Mouse (Mus musculus) left cerebral cortex, adult 9 months (tissue): ENCODE data around the gene Sertad2.

ENCODE experiments used
- DNase-seq, 2 experiments: peaks; one replicate each; pipeline ENCODE4 v3.0.0; 2022; ENCODE audit warnings: low spot score in 2 of 2

The Sertad2 gene

DNA sequence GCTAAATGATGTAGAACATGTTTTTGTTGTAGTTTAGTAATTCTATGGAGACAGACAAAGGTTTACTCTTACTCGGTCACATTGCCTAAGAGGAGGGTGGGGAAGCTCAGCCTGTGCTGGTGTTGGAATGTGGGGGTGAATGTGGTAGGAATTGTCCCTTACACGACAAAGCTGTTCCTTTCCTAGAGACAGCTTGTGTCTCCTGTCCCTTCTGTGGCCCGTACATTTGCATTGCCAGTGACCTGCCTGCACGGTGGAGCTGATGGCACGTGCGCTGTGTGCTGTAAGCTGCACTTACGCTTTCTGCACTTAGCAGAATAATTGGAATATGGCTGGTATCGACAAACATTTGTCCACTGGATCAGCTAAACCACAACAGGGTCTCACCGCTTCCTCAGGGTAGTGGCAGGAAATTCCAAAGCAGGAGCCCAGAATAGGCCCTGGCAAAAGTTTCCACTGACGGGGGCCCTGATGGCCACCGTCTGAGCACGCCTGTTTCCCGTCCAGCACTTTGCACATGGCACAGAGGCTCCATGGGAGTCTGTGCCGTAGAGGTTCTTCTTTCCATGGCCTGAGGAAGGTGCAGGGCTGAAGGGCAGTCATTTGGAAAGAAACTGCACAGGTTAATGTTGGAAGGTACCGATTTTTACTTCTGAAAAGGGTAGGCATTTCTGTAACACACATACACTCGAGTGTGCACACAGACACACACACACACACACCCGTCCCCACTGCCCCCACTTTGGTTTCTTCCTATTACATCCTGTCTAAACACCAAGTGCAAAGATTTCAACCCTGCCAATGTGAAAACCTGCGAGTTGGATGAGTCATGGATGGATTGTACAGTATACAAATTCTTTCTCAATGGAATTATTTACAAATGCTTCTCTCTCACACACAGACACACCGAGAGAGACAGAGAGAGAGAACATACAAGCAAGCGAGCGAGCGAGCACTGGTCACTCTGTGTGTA is 51.5 kb downstream of the Sertad2 start:
- DNase-seq: no peak

DNA sequence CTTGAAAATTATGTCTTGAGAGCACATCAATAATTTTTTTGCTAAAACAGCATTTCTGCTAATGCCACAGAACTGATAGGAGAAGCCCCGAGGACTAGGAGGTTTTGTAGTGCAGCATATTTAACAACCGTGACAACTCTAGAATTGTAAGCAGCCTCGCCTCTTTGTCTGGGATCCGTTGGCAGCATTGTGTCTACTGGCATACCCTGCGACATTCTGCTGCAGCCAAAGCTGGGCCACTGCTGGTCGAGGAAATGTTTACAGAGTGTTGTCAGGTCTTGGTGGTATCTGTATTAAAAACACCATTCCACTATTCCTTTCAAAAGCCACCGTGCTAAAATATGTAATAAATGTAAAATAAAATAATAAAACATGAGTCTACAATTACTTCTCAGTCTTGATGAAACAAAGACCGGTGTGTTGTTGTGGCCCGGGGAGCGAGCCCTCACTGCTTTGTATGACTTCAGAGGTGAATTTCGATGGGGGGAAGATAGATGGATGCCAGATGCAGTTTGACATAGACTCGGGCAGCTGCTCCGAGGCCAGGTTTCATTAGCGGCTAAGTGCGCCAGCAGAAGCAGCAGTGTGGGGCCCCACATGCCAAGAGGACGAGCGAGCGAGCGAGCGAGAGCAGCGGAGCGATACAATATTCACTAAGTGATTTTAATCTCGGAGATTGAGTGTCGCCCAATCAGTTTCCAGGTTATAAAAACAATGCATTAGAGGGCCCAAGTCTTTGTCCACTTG is 60.2 kb downstream of the Sertad2 start:
- peak in 1 of 2 experiments; percentile 26 for DNase-seq

DNA sequence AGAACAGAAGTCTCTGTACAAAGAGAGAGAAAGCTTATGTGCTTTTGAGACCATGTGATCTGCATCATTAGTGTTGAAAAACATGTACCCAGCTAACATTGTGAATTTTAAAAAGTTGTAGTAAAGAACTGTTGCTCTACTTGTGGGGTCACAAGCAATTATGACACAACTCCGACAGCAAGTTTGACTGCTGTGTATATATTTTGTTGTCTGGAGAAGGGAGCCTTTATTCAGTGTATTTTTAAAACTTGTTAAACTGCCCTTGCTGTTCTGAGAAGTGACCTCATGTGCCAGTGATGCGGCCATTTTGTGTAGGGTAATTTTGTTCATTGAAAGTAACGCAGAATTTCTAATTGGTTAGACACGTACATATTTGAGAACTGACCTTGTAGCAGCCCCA is 61.1 kb downstream of the Sertad2 start:
- DNase-seq: no peak

DNA sequence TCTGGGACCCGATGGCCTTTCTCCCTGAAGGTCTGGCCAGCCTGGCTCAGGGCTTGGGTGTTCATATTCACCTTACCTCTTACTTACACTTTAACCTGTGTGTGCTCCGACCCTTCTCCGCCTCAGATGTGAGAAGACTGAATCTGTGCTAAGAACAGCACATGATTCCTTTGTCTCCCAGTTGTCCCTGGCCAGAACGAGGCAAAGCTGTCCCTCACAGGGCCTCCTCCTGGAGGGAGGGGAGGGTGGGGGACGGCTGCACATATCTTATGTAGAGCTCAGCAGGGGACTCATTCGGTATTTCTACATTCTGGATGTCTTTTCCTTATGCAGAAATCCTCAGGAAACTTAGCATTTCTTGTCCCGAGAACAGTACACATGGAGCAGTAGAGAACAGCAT is 62.6 kb downstream of the Sertad2 start:
- no peak for DNase-seq

- DNase-seq: peak; percentile 19 to 47
Observed at GRCm38 (mm10) chr11:20608442-20608841, 65.4 kb downstream of the Sertad2 start.

- DNase-seq: no peak
Observed at GRCm38 (mm10) chr11:20613223-20613622, 70.2 kb downstream of the Sertad2 start.

DNA sequence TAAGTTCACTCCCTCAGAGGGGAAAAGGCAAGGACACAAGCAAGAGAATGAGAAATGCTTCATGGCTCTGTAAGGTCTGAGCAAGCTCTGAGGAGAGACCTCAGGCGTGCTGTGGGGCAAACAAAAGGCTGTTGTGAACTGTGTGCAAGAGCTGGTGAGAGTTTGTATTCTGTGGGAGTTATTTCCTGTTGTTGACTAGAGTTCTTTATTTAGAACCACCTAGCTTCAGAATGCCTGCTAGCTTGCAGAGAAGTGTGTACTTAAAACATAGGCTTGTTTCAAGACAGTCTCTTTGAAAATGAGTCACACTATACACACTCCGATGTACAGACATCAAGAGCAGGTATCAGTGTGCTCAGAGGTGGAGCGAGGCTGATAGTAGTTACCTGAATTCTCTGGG is 73.0 kb downstream of the Sertad2 start:
- peak in 1 of 2 experiments; percentile 21 for DNase-seq

GRCm38 (mm10) chr11:20627146-20627545 is 84.1 kb downstream of the Sertad2 start:
- no peak for DNase-seq

DNA sequence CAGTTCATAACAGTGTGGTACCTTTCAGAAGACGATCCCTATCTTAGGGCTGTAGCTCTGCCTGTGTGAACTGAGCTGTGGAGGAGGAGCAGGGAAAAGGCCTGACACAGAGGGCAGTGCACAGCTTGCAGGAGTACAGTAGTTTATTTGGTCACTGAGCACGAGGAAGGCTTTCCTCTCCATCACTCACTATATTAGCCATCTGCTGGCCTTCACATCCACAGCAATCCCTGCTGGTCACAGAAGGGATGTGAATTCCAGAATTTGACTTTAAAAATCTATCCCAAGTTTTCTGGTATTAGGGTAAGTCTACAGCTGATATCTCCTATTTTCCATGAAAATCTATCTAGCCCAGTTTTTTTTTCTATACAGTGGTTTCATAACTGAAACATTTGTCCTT is 85.2 kb downstream of the Sertad2 start:
- DNase-seq: no peak

- DNase-seq: no peak
Observed at GRCm38 (mm10) chr11:20629700-20630099, 86.6 kb downstream of the Sertad2 start.

DNA sequence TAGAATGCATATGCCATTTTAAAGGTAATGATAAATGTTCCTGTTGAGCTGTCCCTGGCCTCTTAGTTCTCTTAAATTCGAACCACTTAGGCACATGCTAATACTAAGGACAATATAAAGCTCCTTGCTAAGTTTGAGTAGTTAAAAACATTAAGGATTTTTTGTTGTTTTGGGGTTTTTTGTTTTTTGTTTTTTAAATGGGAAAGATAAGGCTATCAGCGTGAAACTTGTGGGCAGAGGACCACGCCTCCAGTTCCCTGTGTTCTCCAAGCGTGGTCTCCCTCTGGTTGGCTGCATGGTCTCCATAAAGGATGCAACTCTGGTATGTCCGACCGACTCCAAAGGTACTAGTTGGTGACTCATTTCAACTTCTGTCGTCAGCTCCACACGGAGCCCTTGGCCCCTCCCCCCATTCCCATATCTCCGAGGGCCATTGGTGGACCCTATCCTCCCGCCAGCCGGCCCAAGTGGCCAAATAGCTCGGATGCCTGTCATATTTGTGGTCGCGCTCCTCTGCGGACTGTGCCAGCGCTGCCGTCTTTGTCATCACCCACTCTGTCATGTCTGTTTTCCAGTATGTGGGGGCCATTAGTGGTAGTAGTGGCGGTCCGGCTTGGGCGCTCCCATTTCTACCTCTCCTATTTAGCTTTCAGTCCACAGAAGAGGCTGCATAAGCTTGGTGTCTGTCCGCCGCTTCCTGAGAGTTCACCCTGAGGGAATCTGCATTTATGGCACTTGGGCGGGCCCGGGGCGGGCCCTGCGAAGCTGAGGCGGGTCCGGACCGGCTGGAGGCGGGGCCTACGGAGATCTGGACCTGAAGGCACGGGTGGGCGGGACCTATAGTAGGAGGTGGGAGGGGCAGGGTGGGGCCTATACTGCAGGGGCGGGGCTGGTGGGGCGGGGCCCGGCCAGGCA is 88.2 kb downstream of the Sertad2 start:
- DNase-seq: peak; percentile 91 to 96

DNA sequence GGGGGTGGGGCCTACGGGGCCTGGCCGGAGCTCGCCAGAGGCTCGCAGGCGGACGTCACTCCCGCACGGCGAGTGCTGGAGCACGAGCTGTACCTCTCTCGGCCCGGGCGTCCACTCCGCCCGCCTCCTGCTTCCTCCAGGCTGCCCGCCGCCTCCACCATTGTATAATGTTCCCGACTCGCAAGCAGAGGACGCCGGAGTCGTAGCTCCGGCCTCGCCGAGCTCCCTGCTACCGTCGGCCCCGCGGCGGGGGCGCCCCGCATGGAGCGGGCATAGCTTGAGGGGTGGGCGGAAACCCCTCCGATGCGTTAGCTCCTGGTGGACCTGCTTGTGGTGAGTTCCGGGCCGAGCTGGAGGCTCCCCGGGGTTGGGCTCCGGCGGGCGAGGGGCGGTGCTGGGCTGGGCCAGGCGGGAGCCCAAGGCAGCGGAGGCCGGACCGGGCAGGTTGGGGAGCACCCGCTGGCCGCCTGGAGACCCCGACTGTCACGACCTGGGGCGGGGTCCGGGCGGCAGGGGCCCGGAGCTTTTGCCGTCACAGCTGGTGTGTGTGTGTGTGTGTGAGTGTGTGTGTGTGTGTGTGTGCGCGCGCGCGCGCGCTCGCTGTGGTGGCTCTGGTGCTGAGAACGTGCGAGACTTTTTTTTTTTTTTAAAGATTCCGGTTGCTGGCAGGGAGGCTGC is 89.0 kb downstream of the Sertad2 start:
- peak in 1 of 2 experiments; percentile 66 for DNase-seq

- no peak for DNase-seq
Observed at GRCm38 (mm10) chr11:20632619-20632965, 89.5 kb downstream of the Sertad2 start.

GRCm38 (mm10) chr11:20634543-20634942 is 91.5 kb downstream of the Sertad2 start:
- DNase-seq: no peak

DNA sequence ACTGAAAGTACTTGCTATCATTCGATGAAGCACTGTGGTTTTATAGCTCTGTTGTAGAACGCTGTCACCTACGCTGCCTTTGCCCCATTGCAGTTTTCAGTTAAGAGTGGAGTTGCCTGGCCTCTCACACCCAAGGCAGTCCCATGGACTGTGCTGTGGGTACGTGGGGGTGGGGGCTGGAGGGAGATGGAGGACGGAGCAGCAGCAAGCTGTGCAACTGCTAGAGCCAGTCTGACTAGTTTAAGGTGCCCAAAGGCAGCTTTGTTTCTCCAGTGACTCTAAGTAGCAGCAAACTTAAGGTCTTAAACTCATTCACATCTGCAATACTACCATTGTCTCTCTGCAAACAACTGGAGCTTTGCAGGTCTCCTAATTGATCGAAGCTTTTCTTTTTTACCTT is 92.6 kb downstream of the Sertad2 start:
- DNase-seq: no peak

- no peak for DNase-seq
Observed at GRCm38 (mm10) chr11:20636114-20636513, 93.1 kb downstream of the Sertad2 start.

- no peak for DNase-seq
Observed at GRCm38 (mm10) chr11:20637060-20637459, 94.0 kb downstream of the Sertad2 start.

DNA sequence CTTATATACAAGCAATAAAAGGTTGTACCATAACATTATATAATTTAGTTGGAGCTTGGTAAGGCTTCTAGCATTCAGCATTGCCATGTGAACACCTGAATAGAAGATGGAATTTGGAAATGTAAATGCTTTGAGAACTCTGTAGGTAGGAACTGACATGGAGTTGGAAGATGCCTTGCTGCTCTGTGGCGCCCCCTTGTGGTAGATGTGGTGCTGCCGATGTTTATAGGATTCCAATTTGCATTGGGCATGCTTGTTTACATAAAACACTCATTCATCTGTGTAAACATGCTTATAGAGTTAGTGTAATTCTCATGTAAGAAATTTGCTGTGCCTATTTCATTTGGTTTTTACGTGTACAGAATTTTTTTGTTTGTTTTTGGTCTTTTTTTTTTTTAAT is 95.8 kb downstream of the Sertad2 start:
- peak in 1 of 2 experiments; percentile 73 for DNase-seq

DNA sequence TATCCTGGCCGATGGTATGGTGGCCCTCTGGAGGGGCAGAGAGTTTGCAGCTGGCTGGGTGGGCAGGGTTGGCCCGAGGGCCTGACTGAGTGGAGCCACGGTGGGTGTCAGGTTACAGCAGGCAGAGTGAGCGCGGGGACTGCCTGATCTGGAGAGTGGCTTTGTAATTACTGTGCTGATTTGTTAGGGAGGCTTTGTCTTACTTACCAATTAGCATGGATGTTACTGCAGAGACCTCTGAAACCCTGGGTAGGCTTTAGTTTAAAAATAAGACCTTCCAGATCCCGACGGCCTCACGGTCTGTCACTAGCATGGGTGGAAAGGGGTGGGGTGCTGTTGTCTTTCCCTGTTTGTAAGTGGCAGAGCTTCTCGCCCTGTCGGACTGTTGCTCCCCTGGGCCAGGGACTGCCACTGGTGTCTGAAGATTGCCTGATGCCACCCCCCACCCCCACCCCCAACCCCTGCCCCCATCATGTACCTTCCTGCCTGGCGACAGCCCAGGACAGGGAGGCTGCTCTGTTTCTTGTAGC is 96.9 kb downstream of the Sertad2 start:
- DNase-seq: no peak

DNA sequence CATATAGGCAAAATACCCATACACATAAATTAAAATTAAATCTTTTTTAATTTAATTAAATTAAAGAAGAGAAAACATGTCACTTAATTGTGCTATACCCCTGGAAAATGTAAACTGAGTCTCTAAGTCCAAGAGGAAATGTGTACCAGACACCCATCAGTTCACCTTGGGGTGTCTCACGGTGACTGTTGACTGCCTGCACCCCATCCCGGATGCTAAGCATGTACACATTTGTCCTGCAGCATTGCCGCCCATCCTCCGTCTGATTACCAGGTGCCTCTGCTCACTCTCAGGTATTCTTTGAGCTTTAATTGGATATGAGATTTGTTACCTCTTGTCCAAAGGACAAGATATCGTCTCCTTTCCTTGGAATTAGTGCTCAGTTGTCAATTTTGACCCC is 99.3 kb downstream of the Sertad2 start:
- DNase-seq: no peak

- no peak for DNase-seq
Observed at GRCm38 (mm10) chr11:20643161-20643560, 100.1 kb downstream of the Sertad2 start.
